Mouse (Mus musculus): ENCODE data around the gene Ociad2. TPM values are rescaled to one million over a fixed set of nuclear protein-coding genes. Genes with fewer than 3 reads are reported as not detected.

The Ociad2 gene
- polyA plus RNA-seq (2015; fragmentation: Nextera tagmentation; extraction: Ambion mirVana), result 25.6 and 26.2 TPM in 2 replicates

DNA sequence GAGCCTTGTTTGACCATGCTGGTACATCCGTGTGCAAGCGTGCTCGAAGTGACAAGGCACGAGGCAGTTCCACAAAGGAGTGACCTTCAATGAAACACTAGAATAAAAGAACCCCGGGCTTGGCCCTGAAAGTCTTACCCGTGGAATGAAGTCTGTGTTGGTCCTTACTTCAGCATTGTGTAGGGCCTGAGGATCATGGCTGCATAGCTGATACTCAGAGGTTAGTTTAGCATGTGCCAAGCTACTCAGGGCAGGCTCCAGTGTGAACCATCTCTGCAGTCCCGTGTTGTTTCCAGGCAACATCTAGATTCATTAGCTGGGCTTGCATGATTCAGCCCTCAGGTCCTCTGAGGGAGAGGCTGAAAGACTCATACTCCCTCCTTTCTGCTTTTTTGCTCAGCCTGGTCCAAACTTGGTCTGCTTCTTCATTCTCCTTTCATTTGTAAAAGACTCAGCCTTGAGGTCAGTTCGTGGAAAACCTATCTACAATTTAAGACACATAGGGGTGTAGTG, at the start of gene Ociad2:
Gene Ociad2, minus strand, starts transcription at position 306 of the 513 bp plus-strand sequence.

GRCm38 (mm10) chr5:73292502-73293457, 48.0 kb downstream of the Ociad2 start, which contains the start of gene Ociad1:
TSS of gene Ociad1 (plus strand) at chr5:73292784.

Other genes with a start within 250 kb of the Ociad2 start
- gene Fryl, start 84.4 kb downstream of the Ociad2 start, polyA plus RNA-seq (2015; fragmentation: Nextera tagmentation; extraction: Ambion mirVana), result 27.5 and 28.1 TPM in 2 replicates
- 429 and 436 TPM in 2 replicates for gene Ociad1, start 48.2 kb downstream of the Ociad2 start, polyA plus RNA-seq (2015; fragmentation: Nextera tagmentation; extraction: Ambion mirVana)
- 0.71 and 1.0 TPM in 2 replicates for gene Cwh43, start 65.0 kb upstream of the Ociad2 start, polyA plus RNA-seq (2015; fragmentation: Nextera tagmentation; extraction: Ambion mirVana)
- 40.4 and 43.0 TPM in 2 replicates for gene Dcun1d4, start 140.0 kb upstream of the Ociad2 start, polyA plus RNA-seq (2015; fragmentation: Nextera tagmentation; extraction: Ambion mirVana)

All from neural tube, postnatal 0 days (tissue).